Mouse (Mus musculus): Measurements from ENCODE around the gene Mettl7b. TPM values are rescaled to one million over a fixed set of nuclear protein-coding genes. Genes with fewer than 3 reads are reported as not detected.

Mettl7b gene
- polyA plus RNA-seq, 1 experiment = not detected

- Histone ChIP-seq H3K36me3 (ENCODE audit: control insufficient read depth) (peaks cover 8% of the 10 kb centered on the region), H3K27me3 (ENCODE audit: control insufficient read depth) (peaks cover 8% of the 10 kb centered on the region), H3K4me1 (ENCODE audit: control insufficient read depth) (peaks cover 28% of the 10 kb centered on the region), H3K9me3 (ENCODE audit: control insufficient read depth, low read length) (no peaks in the 10 kb centered on the region), H3K4me3 (replicated peaks) (peak within 1 kb of the TSS; percentile 85)
- TF ChIP-seq TAL1 (IDR thresholded peaks at IDR 0.05; ENCODE audit: low read length) (no peak), GATA1 (IDR thresholded peaks at IDR 0.05; ENCODE audit: low read length) (no peak)
Measured at GRCm38 (mm10) chr10:128922822-128923012, 38.1 kb downstream of the Mettl7b start, which contains the start of gene Rdh5. Gene Rdh5, minus strand, starts transcription at chr10:128922888.

- Histone ChIP-seq H3K36me3 (ENCODE audit: control insufficient read depth) (peaks cover 12% of the 10 kb centered on the region), H3K4me1 (ENCODE audit: control insufficient read depth) (peaks cover 28% of the 10 kb centered on the region), H3K9me3 (ENCODE audit: control insufficient read depth, low read length) (no peaks in the 10 kb centered on the region), H3K4me3 (replicated peaks) (peak overlapping the region; percentile 85), H3K27me3 (ENCODE audit: control insufficient read depth) (peaks cover 5% of the 10 kb centered on the region)
- no peak for TF ChIP-seq TAL1 (IDR thresholded peaks at IDR 0.05; ENCODE audit: low read length)
- TF ChIP-seq GATA1 (IDR thresholded peaks at IDR 0.05; ENCODE audit: low read length) = no peak
Measured at GRCm38 (mm10) chr10:128921883-128922821, 38.6 kb downstream of the Mettl7b start.

GRCm38 (mm10) chr10:128921251-128921650 lies 39.5 kb downstream of the Mettl7b start:
- Histone ChIP-seq H3K4me3 (replicated peaks) (no peak overlapping the region), H3K27me3 (ENCODE audit: control insufficient read depth) (peaks cover 2% of the 10 kb centered on the region; the same call in 1 of the 2 replicates), H3K9me3 (ENCODE audit: control insufficient read depth, low read length) (no peaks in the 10 kb centered on the region), H3K36me3 (ENCODE audit: control insufficient read depth) (peaks cover 12% of the 10 kb centered on the region), H3K4me1 (ENCODE audit: control insufficient read depth) (peaks cover 28% of the 10 kb centered on the region)
- no peak for TF ChIP-seq GATA1 (IDR thresholded peaks at IDR 0.05; ENCODE audit: low read length)
- no peak for TF ChIP-seq TAL1 (IDR thresholded peaks at IDR 0.05; ENCODE audit: low read length)

- peaks cover 2% of the 10 kb centered on the region; the same call in 1 of the 2 replicates for H3K27me3 ChIP-seq (ENCODE audit: control insufficient read depth)
- H3K4me3 ChIP-seq (replicated peaks) = no peak overlapping the region
- no peaks in the 10 kb centered on the region for H3K9me3 ChIP-seq (ENCODE audit: control insufficient read depth, low read length)
- TF ChIP-seq TAL1 (IDR thresholded peaks at IDR 0.05; ENCODE audit: low read length) (no peak), GATA1 (IDR thresholded peaks at IDR 0.05; ENCODE audit: low read length) (no peak)
- peaks cover 28% of the 10 kb centered on the region for H3K4me1 ChIP-seq (ENCODE audit: control insufficient read depth)
- H3K36me3 ChIP-seq (ENCODE audit: control insufficient read depth) = peaks cover 12% of the 10 kb centered on the region
Measured at GRCm38 (mm10) chr10:128920736-128921161, 40.0 kb downstream of the Mettl7b start.

GRCm38 (mm10) chr10:128919966-128920365 lies 40.8 kb downstream of the Mettl7b start:
- TF ChIP-seq TAL1 (IDR thresholded peaks at IDR 0.05; ENCODE audit: low read length) = no peak
- no peak for TF ChIP-seq GATA1 (IDR thresholded peaks at IDR 0.05; ENCODE audit: low read length)
- Histone ChIP-seq H3K4me1 (ENCODE audit: control insufficient read depth) (peaks cover 28% of the 10 kb centered on the region), H3K4me3 (replicated peaks) (no peak overlapping the region), H3K27me3 (ENCODE audit: control insufficient read depth) (peaks cover 2% of the 10 kb centered on the region; the same call in 1 of the 2 replicates), H3K9me3 (ENCODE audit: control insufficient read depth, low read length) (no peaks in the 10 kb centered on the region), H3K36me3 (ENCODE audit: control insufficient read depth) (peaks cover 12% of the 10 kb centered on the region)

- no peak for TF ChIP-seq GATA1 (IDR thresholded peaks at IDR 0.05; ENCODE audit: low read length)
- TF ChIP-seq TAL1 (IDR thresholded peaks at IDR 0.05; ENCODE audit: low read length) = no peak
- H3K36me3 ChIP-seq (ENCODE audit: control insufficient read depth) = peaks cover 12% of the 10 kb centered on the region
Measured at GRCm38 (mm10) chr10:128919203-128919631, 41.6 kb downstream of the Mettl7b start.

GRCm38 (mm10) chr10:128918246-128918645 lies 42.5 kb downstream of the Mettl7b start:
- Histone ChIP-seq H3K36me3 (ENCODE audit: control insufficient read depth) (peaks cover 12% of the 10 kb centered on the region), H3K4me3 (replicated peaks) (no peak overlapping the region), H3K4me1 (ENCODE audit: control insufficient read depth) (peaks cover 17% of the 10 kb centered on the region), H3K9me3 (ENCODE audit: control insufficient read depth, low read length) (no peaks in the 10 kb centered on the region), H3K27me3 (ENCODE audit: control insufficient read depth) (no peaks in the 10 kb centered on the region)
- TF ChIP-seq TAL1 (IDR thresholded peaks at IDR 0.05; ENCODE audit: low read length) (no peak), GATA1 (IDR thresholded peaks at IDR 0.05; ENCODE audit: low read length) (no peak)

More at GRCm38 (mm10) chr10:128919203-128919631, 41.6 kb downstream of the Mettl7b start:
- peaks cover 2% of the 10 kb centered on the region; the same call in 1 of the 2 replicates for H3K27me3 ChIP-seq (ENCODE audit: control insufficient read depth)
- no peak overlapping the region for H3K4me3 ChIP-seq (replicated peaks)
- H3K9me3 ChIP-seq (ENCODE audit: control insufficient read depth, low read length) = no peaks in the 10 kb centered on the region
- peaks cover 27% of the 10 kb centered on the region for H3K4me1 ChIP-seq (ENCODE audit: control insufficient read depth)

GRCm38 (mm10) chr10:128917400-128917799 lies 43.4 kb downstream of the Mettl7b start:
- H3K36me3 ChIP-seq (ENCODE audit: control insufficient read depth) = peaks cover 12% of the 10 kb centered on the region
- H3K4me3 ChIP-seq (replicated peaks) = no peak overlapping the region
- TF ChIP-seq TAL1 (IDR thresholded peaks at IDR 0.05; ENCODE audit: low read length) (no peak), GATA1 (IDR thresholded peaks at IDR 0.05; ENCODE audit: low read length) (no peak)
- H3K4me1 ChIP-seq (ENCODE audit: control insufficient read depth) = peaks cover 11% of the 10 kb centered on the region
- no peaks in the 10 kb centered on the region for H3K9me3 ChIP-seq (ENCODE audit: control insufficient read depth, low read length)
- H3K27me3 ChIP-seq (ENCODE audit: control insufficient read depth) = peaks cover 4% of the 10 kb centered on the region

GRCm38 (mm10) chr10:128916665-128917064 lies 44.1 kb downstream of the Mettl7b start:
- peaks cover 3% of the 10 kb centered on the region; the same call in 1 of the 2 replicates for H3K4me1 ChIP-seq (ENCODE audit: control insufficient read depth)
- no peak overlapping the region for H3K4me3 ChIP-seq (replicated peaks)
- H3K9me3 ChIP-seq (ENCODE audit: control insufficient read depth, low read length) = no peaks in the 10 kb centered on the region
- TF ChIP-seq GATA1 (IDR thresholded peaks at IDR 0.05; ENCODE audit: low read length) (no peak), TAL1 (IDR thresholded peaks at IDR 0.05; ENCODE audit: low read length) (no peak)
- H3K36me3 ChIP-seq (ENCODE audit: control insufficient read depth) = peaks cover 12% of the 10 kb centered on the region
- peaks cover 10% of the 10 kb centered on the region for H3K27me3 ChIP-seq (ENCODE audit: control insufficient read depth)
